ENCODE assay signal across 22 mouse cellular contexts in the genomic region with DNA sequence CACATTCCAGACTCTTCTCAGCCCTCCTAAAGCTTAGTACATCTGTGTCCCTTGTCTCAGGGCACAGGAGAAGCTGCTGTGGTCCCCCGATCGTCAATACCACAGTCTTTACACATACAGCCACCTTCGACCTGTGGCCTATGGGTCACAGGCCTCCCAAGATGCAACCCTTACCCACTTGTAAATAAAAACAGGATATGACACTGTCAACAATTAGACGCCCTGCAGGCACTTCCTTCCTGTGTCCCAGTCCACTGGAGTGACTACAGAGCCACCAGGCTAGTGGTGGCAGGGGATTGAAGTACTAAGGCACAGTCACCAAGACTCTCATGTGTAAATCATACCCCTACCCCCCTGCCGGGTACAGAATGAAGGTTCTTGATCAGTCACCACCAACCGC. TPM values are rescaled to one million over a fixed set of nuclear protein-coding genes. Genes with fewer than 3 reads are reported as not detected.
"Had no signal": no experiment of that assay in that cellular context is flagged by ENCODE, and none has a peak within 500 bp of the region (broad histone marks: within the 10 kb centered on the region; RNA-seq: fewer than 3 reads in every experiment).

No protein-coding gene starts in this region.

- H3K27ac ChIP-seq: intestine, embryonic 15.5 days; kidney, embryonic 15.5 days; left cerebral cortex, adult 2 months; liver, embryonic 15.5 days; lung, embryonic 15.5 days; macrophage; midbrain, embryonic 13.5 days; neural tube, embryonic 15.5 days; stomach, postnatal 0 days had no signal

- H3K4me3 ChIP-seq: intestine, embryonic 15.5 days; kidney, embryonic 15.5 days; left cerebral cortex, adult 2 months; liver, embryonic 15.5 days; lung, embryonic 15.5 days; midbrain, embryonic 13.5 days; neural tube, embryonic 15.5 days had no signal

- H3K4me2 ChIP-seq: intestine, embryonic 15.5 days; liver, embryonic 11.5 days; liver, embryonic 15.5 days; lung, embryonic 15.5 days; midbrain, embryonic 13.5 days; neural tube, embryonic 15.5 days had no signal

- ATAC-seq: intestine, embryonic 15.5 days; midbrain, embryonic 13.5 days had no signal

- H3K9me3 ChIP-seq: intestine, embryonic 15.5 days; kidney, embryonic 15.5 days; liver, embryonic 15.5 days; lung, embryonic 15.5 days; midbrain, embryonic 13.5 days; neural tube, embryonic 15.5 days had no signal

- H3K9ac ChIP-seq: intestine, embryonic 15.5 days; kidney, embryonic 15.5 days; liver, embryonic 15.5 days; lung, embryonic 15.5 days; midbrain, embryonic 13.5 days; neural tube, embryonic 15.5 days had no signal

- H3K36me3 ChIP-seq: intestine, embryonic 15.5 days; kidney, embryonic 15.5 days; liver, embryonic 15.5 days; lung, embryonic 15.5 days; midbrain, embryonic 13.5 days; neural tube, embryonic 15.5 days had no signal

- DNase-seq: kidney, adult 2 months; kidney, postnatal 14 days; right cerebral cortex, adult 18-20 months; right cerebral cortex, postnatal 25 days; thymus, postnatal 25 days had no signal

- H3K4me1 ChIP-seq: liver, embryonic 15.5 days; neural tube, embryonic 15.5 days had no signal

RNA-seq across cellular contexts. Expression of gene Chrng, which starts 0.6 kb away (rescaled TPM):
- total RNA-seq: layer of hippocampus, adult 8-10 months; layer of hippocampus, postnatal 25 days; left cerebral cortex, adult 2 months; left cerebral cortex, postnatal 14 days had no signal
- polyA plus RNA-seq: kidney, adult 2 months; large intestine, adult 2 months; midbrain, embryonic 13.5 days; midbrain, postnatal 0 days; urinary bladder, adult 2 months had no signal

RNA-seq across cellular contexts. Expression of gene Chrnd, which starts 14.6 kb away (rescaled TPM):
- total RNA-seq: layer of hippocampus, adult 8-10 months; layer of hippocampus, postnatal 25 days; left cerebral cortex, adult 2 months; left cerebral cortex, postnatal 14 days; midbrain, postnatal 0 days had no signal
- polyA plus RNA-seq: intestine, embryonic 15.5 days; kidney, adult 2 months; large intestine, adult 2 months; liver, embryonic 11.5 days; macrophage; midbrain, embryonic 13.5 days; midbrain, postnatal 0 days; urinary bladder, adult 2 months had no signal

RNA-seq across cellular contexts. Expression of gene Prss56, which starts 21.9 kb away (rescaled TPM):
- total RNA-seq: midbrain, postnatal 0 days had no signal
- polyA plus RNA-seq: intestine, embryonic 15.5 days; kidney, adult 2 months; large intestine, adult 2 months; limb, embryonic 11.5 days; liver, embryonic 11.5 days; liver, embryonic 15.5 days; lung, embryonic 15.5 days; macrophage; midbrain, embryonic 13.5 days; midbrain, postnatal 0 days; stomach, postnatal 0 days; urinary bladder, adult 2 months had no signal

RNA-seq across cellular contexts. Expression of gene Ecel1, which starts 48.7 kb away (rescaled TPM):
- polyA plus RNA-seq: liver, embryonic 15.5 days; macrophage had no signal
